Mouse (Mus musculus) gastrocnemius, adult 2 months (tissue): ENCODE data around the gene Agap1. TPM values are rescaled to one million over a fixed set of nuclear protein-coding genes. Genes with fewer than 3 reads are reported as not detected.

Experiments
- DNase-seq: peaks from one replicate; pipeline ENCODE4 v3.0.0; 2022
- H3K27ac ChIP-seq: fragments of 200-600 bp; 2 replicates; pipeline ENCODE4 v1.8.1; 2022; ENCODE audit warnings: mild to moderate bottlenecking
- H3K4me3 ChIP-seq: fragments of 200-600 bp; 2 replicates; pipeline ENCODE4 v1.8.1; 2022; ENCODE audit warnings: mild to moderate bottlenecking, moderate library complexity
- CTCF ChIP-seq: fragments of 200-600 bp; IDR thresholded peaks from 2 replicates; pipeline ENCODE4 v1.8.1; 2022; ENCODE audit warnings: antibody characterized with exemption, mild to moderate bottlenecking, moderate library complexity
- intact Hi-C: fragments of 180-260 bp; cut with DNase I; formaldehyde crosslinking; loops from one replicate; pipeline ENCODE4 v1.15.1; 2025
- total RNA-seq, 2 experiments: library from RNA; stranded (reverse); gene quantifications; 2 replicates each; pipeline ENCODE4 v1.2.3; 2021

The Agap1 gene
- total RNA-seq, 2 experiments from 2014 or later: 22.8 to 24.2 TPM

GRCm38 (mm10) chr1:89566578-89567488, 112.2 kb downstream of the Agap1 start:
- DNase-seq: no peak
- intact Hi-C loops: no loop called here
- Histone ChIP-seq H3K4me3 (no peak overlapping the region), H3K27ac (0 out of 2 replicates have a peak overlapping the region, but pooled peaks have one; percentile 12)
- TF ChIP-seq CTCF: no peak

GRCm38 (mm10) chr1:89568546-89569405, 114.2 kb downstream of the Agap1 start:
- intact Hi-C loops: no loop called here
- TF ChIP-seq CTCF: no peak
- peak overlapping the region; percentile 65 for H3K27ac ChIP-seq
- H3K4me3 ChIP-seq: no peak overlapping the region
- DNase-seq: no peak

- no peak for TF ChIP-seq CTCF
- intact Hi-C loops: no loop called here
- Histone ChIP-seq H3K4me3 (no peak overlapping the region), H3K27ac (peak overlapping the region; percentile 72)
- peak; percentile 62 for DNase-seq
Measured at GRCm38 (mm10) chr1:89570522-89571299, 116.1 kb downstream of the Agap1 start.

- Histone ChIP-seq H3K4me3 (no peak overlapping the region), H3K27ac (peak overlapping the region; percentile 49)
- TF ChIP-seq CTCF: no peak
- no peak for DNase-seq
- intact Hi-C loops: no loop called here
Measured at GRCm38 (mm10) chr1:89573486-89573885, 118.9 kb downstream of the Agap1 start.

GRCm38 (mm10) chr1:89574941-89575890, 120.6 kb downstream of the Agap1 start:
- intact Hi-C loops: no loop called here
- DNase-seq: no peak
- TF ChIP-seq CTCF: no peak
- no peak overlapping the region for H3K4me3 ChIP-seq
- peak overlapping the region; percentile 38 for H3K27ac ChIP-seq

- DNase-seq: no peak
- intact Hi-C loops: loop anchor here (2.0 kb wide), 1 partner anchor 38 kb away; no protein-coding TSS in a partner anchor
- no peak for TF ChIP-seq CTCF
- peak overlapping the region; percentile 59 for H3K4me3 ChIP-seq
- H3K27ac ChIP-seq: peak overlapping the region; percentile 87
Measured at GRCm38 (mm10) chr1:89576174-89576890, 121.7 kb downstream of the Agap1 start.

- DNase-seq: peak; percentile 69
- intact Hi-C loops: loop anchor here (2.0 kb wide), 1 partner anchor 38 kb away; no protein-coding TSS in a partner anchor
- Histone ChIP-seq H3K4me3 (peak overlapping the region; percentile 59), H3K27ac (peak overlapping the region; percentile 87)
- TF ChIP-seq CTCF: no peak
Measured at GRCm38 (mm10) chr1:89576985-89577384, 122.4 kb downstream of the Agap1 start.

- intact Hi-C loops: loop anchor here (2.0 to 5.0 kb wide), 2 partner anchors 54 to 123 kb away; no protein-coding TSS in a partner anchor
- Histone ChIP-seq H3K4me3 (peak overlapping the region; percentile 85), H3K27ac (peak overlapping the region; percentile 79)
- DNase-seq: peak; percentile 92
- TF ChIP-seq CTCF: peak; percentile 35
Measured at GRCm38 (mm10) chr1:89580031-89580998, 125.7 kb downstream of the Agap1 start.

- DNase-seq: peak; percentile 85
- TF ChIP-seq CTCF: peak; percentile 92
- H3K4me3 ChIP-seq: peak overlapping the region; percentile 85
- H3K27ac ChIP-seq: peak overlapping the region; percentile 79
- intact Hi-C loops: loop anchor here (1.0 to 5.0 kb wide), 3 partner anchors 54 to 258 kb away; no protein-coding TSS in a partner anchor
Measured at GRCm38 (mm10) chr1:89580999-89581765, 126.6 kb downstream of the Agap1 start.
